Mouse (Mus musculus) hindbrain, embryonic 13.5 days (tissue): ENCODE results near the gene Cep170b. TPM values are rescaled to one million over a fixed set of nuclear protein-coding genes. Genes with fewer than 3 reads are reported as not detected.
A peak's percentile ranks its signal among the peaks of the same experiment; 100 is the strongest.

Source experiments
- ATAC-seq: fragments of 200-750 bp; cut with Nextera tagmentation; 2 replicates; pipeline ENCODE4 v1.8.0; 2017; ENCODE audit warnings: moderate TSS enrichment; ENCODE audit not compliant: low FRiP score
- H3K27ac ChIP-seq: fragments of 300-500 bp; sonication (generic); 2 replicates; pipeline ENCODE4 v1.5.1; 2015; ENCODE audit warnings: inconsistent platforms, mild to moderate bottlenecking, moderate library complexity
- H3K27me3 ChIP-seq: fragments of 300-500 bp; sonication (generic); 2 replicates; pipeline ENCODE4 v1.6.1; 2015; ENCODE audit warnings: mild to moderate bottlenecking, inconsistent platforms
- H3K36me3 ChIP-seq: fragments of 300-500 bp; sonication (generic); 2 replicates; pipeline ENCODE4 v1.6.1; 2015; ENCODE audit warnings: mild to moderate bottlenecking, inconsistent platforms
- H3K4me1 ChIP-seq: fragments of 300-500 bp; sonication (generic); replicated peaks from 2 replicates; pipeline ENCODE4 v1.6.1; 2015; ENCODE audit warnings: inconsistent platforms
- H3K4me2 ChIP-seq: fragments of 300-500 bp; sonication (generic); 2 replicates; pipeline ENCODE4 v1.6.1; 2015; ENCODE audit warnings: inconsistent platforms, mild to moderate bottlenecking, moderate library complexity
- H3K4me3 ChIP-seq: fragments of 300-500 bp; sonication (generic); 2 replicates; pipeline ENCODE4 v1.5.1; 2015; ENCODE audit warnings: mild to moderate bottlenecking, inconsistent platforms
- H3K9ac ChIP-seq: fragments of 300-500 bp; sonication (generic); 2 replicates; pipeline ENCODE4 v1.6.1; 2015; ENCODE audit warnings: mild to moderate bottlenecking, inconsistent platforms
- H3K9me3 ChIP-seq: fragments of 300-500 bp; sonication (generic); 2 replicates; pipeline ENCODE4 v1.6.1; 2016; ENCODE audit warnings: inconsistent platforms
- WGBS: fragments of 180-500 bp; shearing (Covaris S2); methylation state at CpG from one replicate; pipeline ENCODE4 v1.1.7; 2015; 5-methylcytosine and 5-hydroxymethylcytosine counted together
- polyA plus RNA-seq: library from polyadenylated mRNA; unstranded; fragments of >200 nt; fragmentation: Nextera tagmentation; extraction: Ambion mirVana; gene quantifications from 2 replicates; pipeline ENCODE4 v1.2.1, GENCODE M21; 2015

The Cep170b gene
- polyA plus RNA-seq, 1 experiment from 2014 or later: 24.2 TPM

DNA sequence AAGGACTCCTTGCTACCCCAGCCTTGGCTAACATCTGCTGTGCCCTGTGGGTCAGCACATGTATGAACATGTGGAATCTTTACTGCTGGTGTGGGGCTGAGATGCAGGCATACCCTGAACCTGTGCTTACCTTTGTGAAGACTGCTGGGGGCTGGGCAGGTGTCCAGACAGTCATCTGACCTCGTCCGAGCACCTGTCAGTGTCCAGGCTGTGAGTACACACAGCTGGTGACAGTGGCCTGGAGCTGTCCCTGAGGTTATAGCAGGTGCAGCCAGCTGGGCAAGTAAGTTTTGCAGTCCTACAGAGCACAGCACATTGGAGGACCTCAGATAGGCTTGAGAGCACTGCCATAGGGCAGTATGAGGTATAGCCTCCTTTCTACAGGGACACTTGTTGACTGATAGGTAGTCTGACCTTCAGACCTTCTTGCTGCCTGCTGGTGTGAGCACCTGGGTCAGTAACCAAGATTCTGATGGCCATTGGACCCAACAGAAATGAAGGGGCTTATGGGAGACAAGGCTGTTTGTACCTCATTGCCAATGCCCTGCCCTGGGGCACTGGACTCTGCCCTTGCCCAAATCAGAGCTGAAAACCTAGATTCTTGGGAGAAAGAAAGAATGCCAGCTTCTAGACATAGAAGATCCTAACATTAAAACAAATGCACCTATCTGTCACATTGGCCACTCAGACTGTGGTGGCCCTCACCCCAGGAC is 14.0 kb downstream of the Cep170b start:
- no peak for ATAC-seq
- Histone ChIP-seq H3K4me1 (no peaks in the 10 kb centered on the region), H3K27ac (no peak overlapping the region), H3K4me3 (no peak overlapping the region), H3K36me3 (peaks cover 96% of the 10 kb centered on the region), H3K9me3 (no peaks in the 10 kb centered on the region), H3K27me3 (no peaks in the 10 kb centered on the region), H3K4me2 (no peak overlapping the region), H3K9ac (no peak overlapping the region)
- 81% methylated on average over 2 of the region's 2 CpGs for WGBS

DNA sequence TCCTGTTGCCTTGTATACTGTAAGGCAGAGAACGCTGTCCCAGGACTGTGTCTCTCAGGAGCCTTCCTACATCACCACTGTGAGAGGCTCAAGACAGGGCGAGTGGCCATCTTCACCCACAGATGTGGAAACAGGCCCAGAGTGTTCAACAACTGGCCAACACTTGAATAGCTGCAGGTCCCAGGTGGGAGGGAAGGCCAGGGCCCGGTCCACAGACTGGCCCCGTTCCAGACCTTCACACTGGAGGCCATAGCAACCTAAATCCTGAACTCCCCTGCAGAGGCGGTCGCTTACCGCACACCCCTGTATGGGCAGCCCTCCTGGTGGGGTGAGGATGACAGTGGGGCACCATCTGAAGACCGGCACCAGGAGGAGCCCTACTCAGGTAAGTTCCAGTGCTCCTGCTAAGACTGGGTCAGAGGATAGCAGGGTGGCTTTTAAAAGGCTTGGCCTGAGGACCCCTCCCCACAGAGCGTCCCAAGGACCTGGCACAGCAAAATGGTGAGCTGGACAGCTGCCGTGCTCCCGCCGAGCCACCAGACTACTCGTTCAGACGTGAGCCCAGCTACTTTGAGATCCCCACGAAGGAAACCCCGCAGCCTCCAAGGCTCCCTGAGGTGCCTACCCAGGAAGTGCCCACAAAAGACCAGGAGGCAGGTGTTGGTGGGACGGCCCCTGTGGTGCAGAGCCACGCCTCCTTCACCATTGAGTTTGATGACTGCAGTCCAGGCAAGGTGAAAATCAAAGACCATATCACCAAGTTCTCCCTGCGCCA is 14.8 kb downstream of the Cep170b start:
- Histone ChIP-seq H3K4me3 (no peak overlapping the region), H3K9me3 (no peaks in the 10 kb centered on the region), H3K9ac (no peak overlapping the region), H3K4me1 (no peaks in the 10 kb centered on the region), H3K27ac (no peak overlapping the region), H3K36me3 (peaks cover 99% of the 10 kb centered on the region), H3K27me3 (no peaks in the 10 kb centered on the region), H3K4me2 (no peak overlapping the region)
- ATAC-seq: no peak
- WGBS: 91% methylated on average over 19 of the region's 19 CpGs

DNA sequence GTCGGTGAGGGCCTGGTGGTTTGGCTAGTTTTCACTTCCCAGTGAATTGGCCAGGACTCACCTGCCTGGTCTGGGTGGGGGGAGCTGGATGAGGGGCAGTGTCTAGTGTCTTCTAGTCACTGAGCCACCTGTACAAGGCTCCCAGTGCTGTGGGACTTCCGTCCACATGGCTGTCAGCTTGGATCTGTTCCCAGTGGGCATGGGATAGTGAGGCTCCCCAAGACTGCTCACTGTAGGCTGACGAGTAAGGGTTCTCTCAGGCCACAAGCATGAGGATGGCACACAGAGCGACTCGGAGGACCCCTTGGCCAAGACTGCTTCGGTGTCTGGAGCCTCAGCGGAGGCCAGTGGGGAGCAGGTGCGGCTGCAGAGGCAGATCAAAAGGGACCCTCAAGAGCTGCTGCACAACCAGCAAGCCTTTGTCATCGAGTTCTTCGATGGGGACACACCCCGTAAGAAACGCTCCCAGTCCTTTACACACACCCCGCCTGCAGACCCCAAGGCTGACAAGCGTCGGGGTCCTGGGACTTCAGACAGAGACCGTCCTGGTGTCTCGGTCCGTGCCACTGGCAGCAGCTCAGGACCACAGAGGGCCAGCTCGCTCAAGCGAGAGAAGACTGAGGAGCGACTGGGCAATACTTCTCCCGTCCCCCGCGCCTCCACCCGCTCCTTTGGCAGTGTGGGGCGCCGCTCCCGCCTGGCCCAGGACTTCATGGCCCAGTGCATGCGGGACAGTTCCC is 15.8 kb downstream of the Cep170b start:
- no peaks in the 10 kb centered on the region for H3K9me3 ChIP-seq
- H3K4me1 ChIP-seq: no peaks in the 10 kb centered on the region
- 90% methylated on average over 29 of the region's 29 CpGs for WGBS
- H3K9ac ChIP-seq: no peak overlapping the region
- H3K36me3 ChIP-seq: peaks cover 99% of the 10 kb centered on the region
- no peak for ATAC-seq
- no peak overlapping the region for H3K27ac ChIP-seq
- no peak overlapping the region for H3K4me3 ChIP-seq
- H3K4me2 ChIP-seq: no peak overlapping the region
- no peaks in the 10 kb centered on the region for H3K27me3 ChIP-seq

DNA sequence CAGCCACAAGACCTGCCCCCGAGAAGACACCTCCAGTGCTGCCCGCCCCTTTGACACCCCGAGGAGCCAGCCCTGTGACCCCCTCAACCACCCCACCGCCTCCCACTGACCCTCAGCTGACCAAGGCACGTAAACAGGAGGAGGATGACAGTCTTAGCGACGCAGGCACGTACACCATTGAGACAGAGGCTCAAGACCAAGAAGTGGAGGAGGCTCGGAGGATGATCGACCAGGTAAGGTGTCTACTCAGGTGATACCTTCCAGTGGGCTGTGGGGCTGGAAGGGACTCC is 16.3 kb downstream of the Cep170b start:
- H3K9ac ChIP-seq: no peak overlapping the region
- no peaks in the 10 kb centered on the region for H3K4me1 ChIP-seq
- H3K4me2 ChIP-seq: no peak overlapping the region
- no peaks in the 10 kb centered on the region for H3K27me3 ChIP-seq
- no peak for ATAC-seq
- H3K4me3 ChIP-seq: no peak overlapping the region
- H3K27ac ChIP-seq: no peak overlapping the region
- peaks cover 99% of the 10 kb centered on the region for H3K36me3 ChIP-seq
- no peaks in the 10 kb centered on the region for H3K9me3 ChIP-seq
- WGBS: 90% methylated on average over 10 of the region's 10 CpGs

DNA sequence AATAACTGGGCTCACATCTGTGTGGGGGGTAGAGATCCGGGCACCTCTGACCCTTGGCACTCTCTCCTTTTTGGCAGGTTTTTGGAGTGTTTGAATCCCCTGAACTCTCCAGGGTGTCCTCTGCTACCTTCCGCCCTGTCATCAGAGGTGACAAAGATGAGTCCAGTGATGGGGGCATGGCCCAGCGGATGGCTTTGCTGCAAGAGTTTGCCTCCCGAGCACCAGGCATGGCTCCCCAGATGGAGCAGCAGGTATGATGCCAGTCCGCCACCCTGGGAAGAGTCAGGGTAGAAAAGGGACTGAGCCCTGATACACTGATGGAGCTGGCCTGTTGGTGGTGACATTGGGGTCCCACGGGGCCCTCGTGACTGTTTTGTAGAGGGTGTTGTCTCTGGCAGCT is 16.8 kb downstream of the Cep170b start:
- H3K4me1 ChIP-seq: no peaks in the 10 kb centered on the region
- no peaks in the 10 kb centered on the region for H3K9me3 ChIP-seq
- H3K36me3 ChIP-seq: peaks cover 99% of the 10 kb centered on the region
- no peaks in the 10 kb centered on the region for H3K27me3 ChIP-seq
- no peak overlapping the region; the same call in 1 of the 2 replicates for H3K9ac ChIP-seq
- no peak overlapping the region for H3K4me2 ChIP-seq
- no peak for ATAC-seq
- 89% methylated on average over 7 of the region's 7 CpGs for WGBS
- no peak overlapping the region for H3K4me3 ChIP-seq
- H3K27ac ChIP-seq: no peak overlapping the region

DNA sequence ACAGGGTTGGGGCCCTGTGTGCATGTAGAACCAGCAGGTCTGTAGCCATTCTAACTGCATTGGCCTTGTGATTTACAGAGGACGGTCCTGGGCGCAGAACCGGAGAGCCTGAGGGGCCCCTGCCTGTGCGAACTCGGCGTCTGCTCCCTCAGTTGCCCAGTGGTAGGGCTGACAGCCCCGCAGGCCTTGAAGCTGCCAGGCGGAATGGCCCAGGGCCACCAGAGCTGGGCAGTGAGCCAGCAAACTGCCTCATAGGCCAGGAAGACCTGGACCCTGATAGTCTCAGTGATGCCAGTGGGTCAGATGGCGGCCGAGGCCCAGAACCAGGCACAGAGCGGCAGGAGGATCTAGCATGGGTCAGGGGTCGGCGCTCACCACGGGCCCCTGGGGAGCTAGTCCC is 17.5 kb downstream of the Cep170b start:
- no peak overlapping the region for H3K4me2 ChIP-seq
- no peak overlapping the region for H3K27ac ChIP-seq
- H3K4me3 ChIP-seq: no peak overlapping the region
- H3K4me1 ChIP-seq: peaks cover 3% of the 10 kb centered on the region
- no peak for ATAC-seq
- WGBS: 93% methylated on average over 14 of the region's 14 CpGs
- H3K36me3 ChIP-seq: peaks cover 97% of the 10 kb centered on the region
- no peak overlapping the region for H3K9ac ChIP-seq
- no peaks in the 10 kb centered on the region for H3K9me3 ChIP-seq
- H3K27me3 ChIP-seq: no peaks in the 10 kb centered on the region

DNA sequence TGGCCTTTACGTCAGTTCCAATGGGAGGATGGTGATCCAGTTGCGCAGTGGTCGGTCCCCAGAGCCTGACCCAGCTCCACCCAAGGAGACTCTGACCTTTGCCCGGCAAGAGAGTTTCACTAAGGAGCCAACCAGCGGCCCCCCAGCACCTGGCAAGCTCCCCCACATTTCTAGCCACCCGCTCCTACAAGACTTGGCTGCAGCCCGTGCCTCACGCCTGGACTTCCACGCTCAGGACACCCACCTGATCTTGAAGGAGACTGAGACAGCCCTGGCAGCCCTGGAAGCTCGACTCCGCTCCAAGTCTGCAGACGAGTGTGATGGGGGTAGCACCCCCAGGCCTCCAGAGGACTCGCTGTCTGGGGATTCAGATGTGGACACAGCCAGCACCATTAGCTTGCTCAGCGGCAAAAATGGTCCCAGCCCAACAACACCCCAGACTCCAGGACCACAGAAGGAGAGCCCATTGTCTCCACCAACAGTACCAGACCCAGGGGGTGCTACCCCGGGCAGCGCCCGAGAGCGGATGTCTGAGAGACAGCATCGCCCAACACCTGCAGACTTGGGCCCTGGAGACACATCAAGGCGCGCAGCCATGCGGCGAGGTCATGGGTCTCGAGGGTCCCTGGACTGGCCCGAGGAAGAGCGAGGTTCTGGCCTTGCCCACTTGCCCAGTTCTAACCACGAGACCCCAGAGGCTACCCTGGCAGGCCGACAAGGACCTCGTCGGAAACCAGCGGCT is 18.2 kb downstream of the Cep170b start:
- 94% methylated on average over 31 of the region's 31 CpGs for WGBS
- Histone ChIP-seq H3K9me3 (no peaks in the 10 kb centered on the region), H3K27ac (no peak overlapping the region), H3K27me3 (no peaks in the 10 kb centered on the region), H3K36me3 (peaks cover 93% of the 10 kb centered on the region), H3K4me1 (peaks cover 7% of the 10 kb centered on the region), H3K4me2 (no peak overlapping the region), H3K9ac (0 out of 2 replicates have a peak overlapping the region, but pooled peaks have one; percentile 35), H3K4me3 (no peak overlapping the region)
- no peak for ATAC-seq

DNA sequence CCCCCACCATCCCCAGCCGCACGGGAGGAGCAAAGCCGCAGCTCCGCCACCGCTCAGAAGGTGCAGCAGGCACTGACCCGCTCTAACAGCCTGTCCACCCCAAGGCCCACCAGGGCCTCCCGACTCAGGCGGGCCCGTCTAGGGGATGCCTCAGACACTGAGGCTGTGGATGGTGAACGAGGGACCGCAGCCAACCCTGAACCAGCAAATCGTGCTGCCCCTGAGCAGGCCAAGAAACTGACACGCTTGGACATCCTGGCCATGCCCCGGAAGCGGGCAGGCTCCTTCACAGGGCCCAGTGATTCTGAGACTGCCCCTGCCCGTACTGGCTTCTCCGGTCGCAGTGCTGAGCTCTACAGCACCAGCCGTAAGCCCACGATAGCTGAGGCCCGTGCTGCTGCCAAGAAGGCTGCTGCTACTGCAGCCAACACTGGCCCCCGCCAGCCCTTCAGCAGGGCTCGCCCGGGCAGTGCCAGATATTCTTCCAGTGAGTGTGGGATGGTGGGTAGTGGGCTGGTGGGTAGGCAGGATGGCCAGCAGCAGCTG is 18.8 kb downstream of the Cep170b start:
- Histone ChIP-seq H3K9ac (no peak overlapping the region), H3K4me2 (no peak overlapping the region), H3K4me3 (no peak overlapping the region), H3K27me3 (no peaks in the 10 kb centered on the region), H3K9me3 (no peaks in the 10 kb centered on the region), H3K4me1 (peaks cover 7% of the 10 kb centered on the region), H3K27ac (no peak overlapping the region), H3K36me3 (peaks cover 93% of the 10 kb centered on the region)
- WGBS: 91% methylated on average over 24 of the region's 24 CpGs
- no peak for ATAC-seq

DNA sequence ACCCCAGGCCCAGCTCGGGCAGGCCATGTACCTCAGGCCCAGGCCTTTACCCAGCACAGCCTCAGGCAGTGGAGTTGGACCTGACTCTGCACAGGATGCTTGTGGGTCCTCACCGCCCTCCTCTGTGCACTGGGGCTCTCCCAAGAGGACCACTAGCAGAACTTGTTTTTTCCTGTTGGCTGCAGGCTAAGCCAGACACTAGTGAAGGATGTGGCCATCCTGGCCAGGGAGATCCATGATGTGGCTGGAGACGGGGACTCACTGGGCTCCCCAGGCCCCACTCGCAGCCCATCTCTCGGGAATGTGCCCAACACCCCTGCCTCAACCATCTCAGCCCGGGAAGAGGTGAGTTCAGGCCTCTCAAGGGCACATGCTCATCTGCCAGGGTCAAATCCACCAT is 22.5 kb downstream of the Cep170b start:
- ATAC-seq: no peak
- peaks cover 73% of the 10 kb centered on the region for H3K36me3 ChIP-seq

DNA sequence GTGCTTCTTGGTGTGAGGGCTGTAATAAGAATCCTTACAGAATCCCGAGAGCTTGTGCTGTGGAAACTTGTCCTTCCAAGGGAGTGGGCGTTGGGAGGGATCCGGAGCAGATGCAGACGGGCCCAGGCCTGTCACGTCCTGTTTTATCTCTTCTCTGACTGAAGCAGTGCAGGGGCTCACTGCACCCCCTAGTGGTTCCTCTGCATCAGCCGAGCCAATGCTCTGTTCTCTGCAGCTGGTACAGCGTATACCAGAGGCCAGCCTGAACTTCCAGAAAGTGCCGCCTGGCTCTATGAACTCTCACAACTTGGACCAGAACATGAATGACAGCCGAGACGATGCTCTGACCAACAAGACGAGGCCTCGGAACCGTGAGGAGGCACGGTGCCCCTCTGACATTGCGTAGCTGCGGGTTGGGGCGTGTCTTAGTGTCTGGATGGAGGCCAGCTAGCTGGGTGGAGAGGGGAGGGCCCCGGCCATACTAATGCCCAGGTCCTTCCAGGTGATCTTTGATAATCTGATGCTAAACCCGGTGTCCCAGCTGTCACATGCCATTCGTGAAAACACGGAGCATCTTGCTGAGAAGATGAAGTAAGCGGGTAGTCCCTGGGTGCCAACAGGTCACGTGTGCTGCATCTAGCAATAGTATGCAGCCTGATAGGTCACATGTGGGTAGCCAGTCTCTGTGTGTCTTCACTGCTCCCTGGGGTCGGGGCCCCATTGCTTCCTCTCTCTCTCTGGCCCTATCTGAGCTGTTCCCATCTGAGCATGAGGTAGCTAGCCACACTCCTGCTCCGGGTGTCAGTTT is 23.1 kb downstream of the Cep170b start:
- H3K9me3 ChIP-seq: no peaks in the 10 kb centered on the region
- no peak overlapping the region for H3K4me3 ChIP-seq
- peaks cover 67% of the 10 kb centered on the region for H3K36me3 ChIP-seq
- H3K27me3 ChIP-seq: no peaks in the 10 kb centered on the region
- peak; percentile 62; the same call in 1 of the 2 replicates for ATAC-seq
- H3K4me2 ChIP-seq: no peak overlapping the region
- H3K4me1 ChIP-seq: peaks cover 35% of the 10 kb centered on the region
- H3K9ac ChIP-seq: peak overlapping the region; percentile 60
- 58% methylated on average over 25 of the region's 25 CpGs for WGBS
- peak overlapping the region; percentile 52; the same call in 1 of the 2 replicates for H3K27ac ChIP-seq

More for the DNA sequence above, 22.5 kb downstream of the Cep170b start:
- Histone ChIP-seq H3K9me3 (no peaks in the 10 kb centered on the region), H3K27me3 (no peaks in the 10 kb centered on the region), H3K4me1 (peaks cover 30% of the 10 kb centered on the region), H3K9ac (peak overlapping the region; percentile 60), H3K4me3 (no peak overlapping the region), H3K27ac (peak overlapping the region; percentile 52), H3K4me2 (no peak overlapping the region)
- 75% methylated on average over 6 of the region's 6 CpGs for WGBS

DNA sequence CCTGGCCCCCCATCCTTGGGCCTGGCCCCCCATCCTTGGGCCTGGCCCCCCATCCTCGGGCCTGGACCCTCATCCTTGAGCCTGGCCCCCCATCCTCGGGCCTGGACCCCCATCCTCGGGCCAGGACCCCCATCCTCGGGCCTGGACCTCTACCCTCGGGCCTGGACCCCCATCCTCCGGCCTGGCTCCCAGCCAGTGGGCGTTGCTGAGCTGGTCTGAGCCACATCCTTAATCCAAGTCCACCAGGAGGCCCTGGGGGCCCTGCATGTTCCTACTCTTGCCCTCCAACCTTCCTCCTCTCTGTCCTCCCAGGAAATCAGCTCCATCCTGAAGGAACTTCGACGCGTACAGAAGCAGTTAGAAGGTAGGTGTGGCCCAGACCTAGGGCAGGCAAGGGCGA is 24.0 kb downstream of the Cep170b start:
- WGBS: 84% methylated on average over 11 of the region's 11 CpGs
- Histone ChIP-seq H3K4me1 (peaks cover 39% of the 10 kb centered on the region), H3K27ac (no peak overlapping the region), H3K4me3 (no peak overlapping the region), H3K27me3 (no peaks in the 10 kb centered on the region), H3K36me3 (peaks cover 59% of the 10 kb centered on the region), H3K9ac (peak overlapping the region; percentile 55; the same call in 1 of the 2 replicates), H3K4me2 (no peak overlapping the region), H3K9me3 (no peaks in the 10 kb centered on the region)
- ATAC-seq: no peak
